Mouse (Mus musculus) kidney, adult 18-20 months (tissue): ENCODE measurements at regions not wholly inside any gene's neighbourhood (a gene's known extent, or its start where the extent isn't known, plus 50 kb on each side); places are given as distances from the start of the nearest gene placed in this dataset.

Source experiments
- DNase-seq: peaks from one replicate; pipeline ENCODE4 v3.0.0; 2021

DNA sequence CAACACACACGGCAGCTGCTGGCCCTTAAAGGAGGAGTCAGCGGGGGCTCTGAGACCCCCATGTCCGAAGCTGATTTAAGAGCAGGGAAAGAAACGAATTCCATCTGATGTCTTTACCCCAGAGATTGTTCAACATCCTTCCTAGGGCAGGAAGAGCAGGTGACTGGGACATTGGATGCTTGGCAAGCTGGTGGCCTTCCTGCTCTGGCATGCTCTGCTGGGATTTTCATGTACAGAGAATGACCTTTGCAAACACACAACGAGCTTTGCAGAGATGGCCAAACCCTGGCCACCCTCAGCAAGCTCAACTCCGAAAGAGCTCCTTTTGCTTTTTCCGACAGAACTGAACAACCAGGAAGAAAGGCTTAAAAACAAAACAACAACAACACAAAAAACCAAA, 194.7 kb upstream of the Map3k1 start:
- DNase-seq = no peak

DNA sequence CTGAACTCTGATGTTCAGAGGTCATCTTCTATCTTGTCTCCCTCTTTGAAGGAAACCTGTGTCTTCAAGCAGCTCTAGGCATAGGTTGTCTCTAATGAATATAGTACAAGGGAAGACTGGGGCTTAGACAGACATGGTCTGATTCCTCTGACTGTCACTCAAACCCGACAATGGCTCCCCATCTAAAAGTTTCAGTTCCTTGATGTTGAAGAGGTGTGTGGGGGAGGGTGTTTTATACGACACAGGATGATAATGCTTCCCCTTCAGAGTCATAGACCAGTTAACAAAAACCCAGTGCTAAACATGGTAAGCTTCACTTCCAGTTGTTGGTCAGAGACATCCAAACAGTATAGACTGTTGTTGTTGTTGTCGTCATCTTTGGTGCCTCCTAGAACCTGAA, 195.3 kb upstream of the Map3k1 start:
- DNase-seq = no peak

DNA sequence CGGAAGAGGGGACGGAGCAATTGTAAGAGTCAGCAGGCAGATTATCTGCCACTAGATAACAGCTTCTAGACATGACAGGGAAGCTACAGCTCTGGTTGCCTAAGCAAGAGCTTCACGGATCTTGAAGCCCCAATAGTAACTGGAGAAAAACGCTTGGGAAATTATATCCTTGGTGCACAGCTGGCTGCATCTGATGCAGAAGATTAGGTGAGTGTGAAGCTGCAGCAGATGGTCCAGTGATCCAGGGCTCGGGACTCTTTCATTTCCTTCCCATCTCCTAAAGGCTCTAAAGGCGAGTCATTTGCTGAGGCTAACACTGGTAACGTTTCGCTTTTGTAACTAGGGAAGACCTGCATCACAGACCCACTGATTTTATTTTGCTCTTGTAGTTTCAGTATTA, 196.6 kb upstream of the Map3k1 start:
- DNase-seq = no peak

DNA sequence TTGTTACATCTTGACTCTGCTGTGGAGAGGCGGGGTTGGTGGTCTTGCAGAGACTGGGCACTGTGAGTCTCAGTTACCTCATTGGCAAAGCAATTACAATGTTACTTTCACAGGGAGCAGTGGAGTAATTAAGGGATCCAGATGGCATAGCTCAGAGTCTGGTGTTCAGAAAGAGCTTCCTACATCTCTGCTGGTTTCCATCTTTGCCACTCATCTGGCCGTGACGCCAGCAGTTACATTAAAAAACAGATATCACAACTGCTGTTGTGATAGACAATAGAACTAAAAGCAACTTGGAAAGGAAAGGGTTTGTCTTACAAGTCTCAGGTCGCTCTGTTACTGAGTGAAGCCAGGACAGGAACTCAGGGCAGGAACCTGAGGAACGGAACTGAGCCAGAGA, 200.0 kb upstream of the Map3k1 start:
- no peak for DNase-seq

DNA sequence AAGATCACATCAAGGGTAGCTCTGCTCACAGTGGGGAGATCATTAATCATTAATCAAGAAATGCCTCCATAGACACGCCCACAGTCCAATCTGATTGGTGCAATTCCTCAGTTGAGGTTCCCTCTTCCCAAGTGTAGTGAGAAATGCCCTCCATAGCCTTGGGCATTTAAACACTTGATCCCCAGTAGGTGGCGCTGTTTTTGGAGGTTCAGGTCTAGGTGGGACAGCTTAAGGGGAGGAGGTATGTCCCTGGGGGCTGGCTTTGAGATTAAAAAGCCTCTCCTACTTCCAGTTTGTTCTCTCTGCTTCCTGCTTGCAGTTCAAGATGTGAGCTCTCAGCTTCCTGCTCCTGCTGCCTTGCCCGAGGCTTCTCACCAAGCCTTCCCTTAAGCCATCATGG, 200.5 kb upstream of the Map3k1 start:
- DNase-seq = no peak

DNA sequence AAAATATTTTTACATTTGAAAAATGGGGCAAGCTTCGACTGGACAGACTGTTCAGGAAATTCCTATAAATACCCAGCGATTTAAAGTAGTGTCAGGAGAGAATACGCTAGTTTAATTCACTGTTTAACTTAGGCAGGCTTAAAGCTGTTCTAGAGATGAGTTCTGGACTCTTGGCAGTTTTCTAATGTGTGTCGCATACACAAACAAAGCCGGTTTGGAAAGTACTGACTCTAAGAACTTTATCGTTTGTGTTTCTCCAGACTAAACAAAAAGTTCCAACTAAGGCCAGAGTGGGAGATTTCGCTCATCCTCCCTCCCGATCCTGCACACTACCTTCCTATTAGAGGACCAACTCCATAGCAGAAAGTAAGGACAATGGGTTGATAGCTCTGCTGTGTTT, 201.7 kb upstream of the Map3k1 start:
- no peak for DNase-seq

DNA sequence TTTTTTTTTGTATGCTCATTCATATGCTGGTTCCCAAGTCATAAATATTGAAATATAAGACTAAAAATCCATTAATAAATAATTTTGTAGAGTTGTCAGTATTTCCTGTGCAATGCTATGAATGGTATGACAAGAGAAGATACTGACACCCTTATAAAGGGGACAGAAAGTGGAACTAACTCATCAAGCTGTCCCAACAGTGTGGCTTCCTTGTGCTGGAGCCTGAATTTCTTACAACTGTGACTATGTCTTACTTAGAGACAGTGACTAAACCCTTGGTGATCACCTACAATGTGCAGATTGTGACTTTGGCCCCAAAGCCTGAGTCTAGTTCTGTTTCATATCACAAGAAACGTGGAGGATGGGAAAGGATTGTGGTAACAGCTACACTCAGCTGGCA, 203.8 kb upstream of the Map3k1 start:
- no peak for DNase-seq

DNA sequence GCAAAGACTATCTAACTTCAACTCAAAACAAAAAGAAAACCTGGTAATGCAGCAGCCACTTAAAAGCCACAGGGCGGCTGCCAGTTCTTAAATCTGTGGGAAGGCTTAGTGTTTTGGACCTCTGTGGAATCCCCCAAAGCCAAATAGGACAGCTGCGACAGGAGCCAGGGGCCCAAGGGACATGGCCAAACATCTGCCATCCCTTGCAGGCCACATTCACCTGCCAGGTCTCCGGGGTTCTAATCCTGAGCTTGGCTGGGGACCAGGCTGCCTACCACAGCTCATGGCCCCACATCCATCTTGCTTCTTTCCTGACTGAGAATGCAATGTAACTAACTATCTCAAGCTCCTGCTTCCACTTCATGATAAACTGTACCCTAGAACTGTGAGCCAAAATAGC, 206.3 kb upstream of the Map3k1 start:
- no peak for DNase-seq

DNA sequence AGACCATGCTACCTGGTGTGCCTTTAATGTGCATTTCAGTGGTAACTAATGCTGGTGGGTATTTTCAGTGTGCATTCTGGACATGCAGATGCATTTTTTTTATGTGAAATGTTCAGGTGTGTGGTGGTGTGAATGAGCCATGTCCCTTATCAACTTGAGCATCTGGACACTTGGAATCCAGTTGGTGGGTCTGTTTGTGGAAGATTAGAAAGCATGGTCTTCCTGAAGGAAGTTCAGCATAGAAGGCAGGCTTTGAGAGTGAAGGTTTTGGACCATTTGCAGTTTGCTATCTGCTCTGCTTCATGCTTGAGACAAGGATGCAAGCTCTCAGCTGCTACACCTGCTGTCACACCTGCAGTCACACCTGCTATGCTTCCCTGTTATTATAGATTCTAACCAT, 207.5 kb upstream of the Map3k1 start:
- no peak for DNase-seq

DNA sequence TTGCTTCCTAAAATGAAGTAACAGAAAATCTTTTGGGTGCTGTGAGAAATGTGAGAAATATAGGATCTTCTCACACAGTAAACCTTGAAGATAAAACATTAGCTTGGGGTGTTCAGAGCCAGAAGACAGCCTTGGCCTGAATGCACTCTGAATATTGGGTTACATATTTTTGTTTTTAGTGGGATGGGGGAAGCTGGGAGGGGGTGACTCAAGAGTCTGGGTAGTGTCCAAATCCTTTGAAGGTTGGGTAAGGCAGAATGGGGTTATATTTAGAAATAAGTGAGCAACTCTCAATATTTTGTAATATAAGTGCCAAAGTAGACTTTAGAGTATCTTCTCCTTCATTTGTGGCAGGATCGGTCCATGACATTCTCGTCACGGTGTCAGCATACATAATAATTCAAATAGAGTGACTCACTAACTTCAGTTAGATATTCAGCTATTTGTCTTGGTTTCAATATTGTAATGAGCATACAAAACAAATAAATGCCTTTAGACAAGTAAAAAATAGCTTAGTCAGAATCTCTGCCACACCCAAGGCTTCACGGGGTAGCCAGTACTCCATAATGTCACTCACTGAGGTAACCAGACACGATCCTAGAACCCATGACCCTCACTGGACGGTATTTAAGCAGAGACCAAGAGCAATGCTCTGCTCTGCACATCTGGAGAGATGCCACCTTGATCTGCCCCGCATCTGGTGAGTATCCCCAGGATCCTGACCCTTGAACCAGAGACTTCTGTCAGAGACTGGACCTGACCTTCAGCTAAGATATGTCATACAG, 209.9 kb upstream of the Map3k1 start:
- no peak for DNase-seq

DNA sequence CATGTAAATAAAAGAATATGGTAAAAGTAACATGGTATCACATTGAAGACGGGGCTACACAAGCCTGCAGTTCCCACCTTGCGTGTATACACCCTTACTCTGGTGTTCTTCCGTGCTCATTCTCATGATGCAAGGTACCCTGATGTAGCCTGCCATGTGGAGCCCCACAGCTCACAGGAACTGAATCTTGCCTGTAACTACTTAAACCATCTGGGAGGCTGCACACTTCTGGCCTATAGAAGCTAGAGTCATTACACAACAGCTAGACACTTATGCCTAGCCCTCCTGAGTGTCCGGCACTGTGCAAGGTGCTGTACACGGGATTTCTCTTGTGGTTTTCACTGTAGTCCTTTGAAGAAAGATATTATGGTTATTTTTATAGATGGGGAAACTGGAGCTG, 210.8 kb upstream of the Map3k1 start:
- no peak for DNase-seq

DNA sequence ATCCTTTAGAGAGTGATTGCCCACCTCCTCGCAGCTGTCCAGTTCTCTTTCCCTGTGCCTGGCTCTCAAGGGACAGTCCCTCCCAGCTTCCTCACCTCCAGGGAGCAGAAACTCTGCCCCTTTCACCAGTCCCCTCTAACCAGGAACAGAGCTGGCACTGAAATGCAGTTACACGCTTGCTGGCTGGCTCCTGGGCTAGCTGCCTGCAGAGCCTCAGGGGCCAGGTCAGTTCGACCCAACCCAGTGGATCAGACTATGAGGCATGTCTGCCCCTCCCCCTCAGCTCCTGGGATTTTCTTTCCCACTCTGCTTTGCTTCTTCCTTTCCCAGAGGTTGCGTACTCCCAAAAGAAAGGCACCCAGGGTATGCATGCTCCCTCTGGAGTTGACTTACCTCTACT, 214.4 kb upstream of the Map3k1 start:
- DNase-seq = peak; percentile 34

DNA sequence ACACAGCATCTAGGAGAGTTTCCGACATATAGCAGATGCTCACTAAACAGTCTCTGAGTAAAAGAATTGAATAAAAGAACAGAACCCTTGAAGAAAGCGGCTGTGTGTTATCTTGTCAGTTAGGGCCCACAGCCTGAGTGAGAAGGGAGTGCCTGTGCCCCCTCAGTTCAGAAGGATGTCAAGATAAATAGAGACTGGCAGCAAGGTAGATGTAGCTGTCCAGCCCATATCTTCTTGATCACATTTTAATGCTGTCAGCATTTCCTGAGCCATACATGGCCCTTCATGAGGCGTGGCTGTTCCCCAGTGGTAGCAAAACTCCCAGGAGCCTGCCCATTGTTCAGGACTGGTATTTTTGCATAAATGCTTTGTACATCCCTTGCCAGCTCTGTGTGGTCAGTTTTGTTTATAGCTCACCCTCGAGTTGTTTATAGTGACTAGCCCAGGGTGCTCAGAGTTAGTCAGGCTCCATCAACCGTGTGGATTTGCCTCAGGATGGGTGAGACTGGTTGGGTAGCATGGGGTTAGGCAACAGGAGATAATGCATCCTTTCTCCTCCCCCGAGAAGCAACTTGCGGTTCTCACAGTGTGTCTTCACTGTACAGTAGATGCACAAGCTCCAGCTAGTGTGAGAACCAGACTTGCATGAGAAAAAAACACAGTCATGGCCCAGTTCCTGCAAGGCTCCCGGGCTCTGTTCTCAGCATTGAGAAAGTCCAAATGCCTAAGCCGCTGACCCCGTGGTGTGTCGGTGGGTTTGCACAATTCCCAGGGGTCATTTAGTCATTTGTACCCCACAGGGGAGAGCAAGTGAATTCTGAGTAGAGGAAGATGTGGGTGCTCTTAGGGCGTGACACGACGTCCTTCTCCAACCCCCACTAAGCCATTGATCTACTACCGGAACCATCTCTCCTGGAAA, 216.1 kb upstream of the Map3k1 start:
- DNase-seq = no peak

DNA sequence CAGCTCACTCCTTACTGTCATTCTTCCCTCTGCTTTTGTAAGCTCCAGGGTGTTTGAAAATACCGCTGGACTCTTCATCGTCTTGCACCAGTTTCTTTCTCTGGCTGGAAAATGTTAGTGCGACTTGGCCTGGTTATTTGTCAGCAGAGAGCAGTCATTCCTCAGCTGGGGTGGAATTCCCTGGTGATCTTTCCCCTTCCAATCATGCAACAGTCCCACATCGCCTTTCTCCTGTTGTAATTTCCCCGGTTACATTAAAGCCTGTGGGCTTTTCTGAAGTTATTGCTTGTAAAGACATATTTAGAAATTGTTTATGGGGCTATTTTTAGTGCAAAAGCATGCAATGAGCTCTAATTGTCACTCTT, 216.8 kb upstream of the Map3k1 start:
- no peak for DNase-seq

DNA sequence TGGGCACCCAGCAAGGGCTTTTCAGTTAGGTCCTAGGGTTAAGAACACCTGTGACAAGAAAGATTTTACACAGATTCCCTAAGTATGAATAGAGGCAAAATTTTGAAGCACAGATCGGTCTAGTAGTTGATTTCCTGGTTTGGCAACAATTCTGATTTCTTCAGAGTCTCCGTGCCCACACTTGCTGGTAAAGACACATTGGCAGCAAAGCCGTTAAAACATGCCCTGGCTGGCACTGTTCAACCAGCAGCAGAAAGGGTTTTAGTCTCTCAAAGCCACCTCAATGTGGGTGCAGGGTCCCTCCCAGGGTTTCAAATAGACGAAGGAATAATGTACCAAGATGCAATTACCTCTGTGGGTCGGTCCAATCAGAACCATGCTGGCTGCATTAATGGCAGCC, 218.9 kb upstream of the Map3k1 start:
- DNase-seq = no peak

DNA sequence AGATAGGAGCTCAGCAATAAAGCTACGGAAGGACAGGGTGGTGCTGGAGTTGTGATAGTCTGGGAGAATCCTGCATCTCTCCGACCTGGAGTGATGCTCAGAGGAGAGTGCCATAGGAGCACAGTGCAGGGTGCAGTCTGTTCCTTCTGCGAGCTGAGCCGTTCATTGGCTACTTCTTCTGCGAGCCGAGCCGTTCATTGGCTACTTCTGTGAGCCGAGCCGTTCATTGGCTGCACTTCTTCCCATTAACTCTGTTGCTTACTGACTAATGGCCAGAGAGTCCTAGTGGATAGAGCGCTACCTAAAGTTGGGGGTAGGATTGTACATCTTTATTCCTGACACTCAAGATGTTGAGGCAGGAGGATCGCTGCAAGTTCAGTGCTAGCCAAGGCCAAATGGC, 222.3 kb upstream of the Map3k1 start:
- DNase-seq = no peak

DNA sequence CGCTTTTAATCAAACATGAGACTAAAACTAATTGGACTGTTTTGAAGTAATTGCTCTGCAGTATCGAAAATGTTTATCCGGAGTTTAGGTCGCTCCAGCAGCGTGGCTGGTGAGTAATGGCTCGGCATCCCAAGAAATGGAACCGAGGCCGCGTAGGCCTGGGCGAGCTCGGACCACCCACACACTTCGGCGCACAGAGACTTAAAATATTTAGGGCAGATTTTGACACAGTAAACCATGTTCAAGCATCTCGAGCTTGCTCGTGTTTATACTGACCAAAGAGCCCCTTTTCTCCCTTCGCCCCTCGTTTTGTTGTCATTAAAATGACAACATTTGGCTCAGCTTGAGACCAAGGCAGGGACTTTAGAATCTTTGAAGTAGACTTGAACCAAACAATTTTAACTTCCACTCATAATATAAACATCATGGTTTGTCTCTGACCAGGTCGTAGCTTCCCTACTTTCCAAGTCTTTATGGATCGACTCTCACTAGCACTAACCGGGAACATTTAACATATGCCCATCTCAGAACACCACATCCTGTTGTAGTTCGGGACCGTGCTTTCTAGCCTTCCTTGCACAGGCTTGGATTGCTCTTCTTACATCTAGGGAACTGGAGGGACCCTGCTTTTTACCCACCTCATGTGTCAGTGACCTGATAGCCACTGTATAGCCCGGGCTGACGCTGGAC, 223.0 kb upstream of the Map3k1 start:
- no peak for DNase-seq

DNA sequence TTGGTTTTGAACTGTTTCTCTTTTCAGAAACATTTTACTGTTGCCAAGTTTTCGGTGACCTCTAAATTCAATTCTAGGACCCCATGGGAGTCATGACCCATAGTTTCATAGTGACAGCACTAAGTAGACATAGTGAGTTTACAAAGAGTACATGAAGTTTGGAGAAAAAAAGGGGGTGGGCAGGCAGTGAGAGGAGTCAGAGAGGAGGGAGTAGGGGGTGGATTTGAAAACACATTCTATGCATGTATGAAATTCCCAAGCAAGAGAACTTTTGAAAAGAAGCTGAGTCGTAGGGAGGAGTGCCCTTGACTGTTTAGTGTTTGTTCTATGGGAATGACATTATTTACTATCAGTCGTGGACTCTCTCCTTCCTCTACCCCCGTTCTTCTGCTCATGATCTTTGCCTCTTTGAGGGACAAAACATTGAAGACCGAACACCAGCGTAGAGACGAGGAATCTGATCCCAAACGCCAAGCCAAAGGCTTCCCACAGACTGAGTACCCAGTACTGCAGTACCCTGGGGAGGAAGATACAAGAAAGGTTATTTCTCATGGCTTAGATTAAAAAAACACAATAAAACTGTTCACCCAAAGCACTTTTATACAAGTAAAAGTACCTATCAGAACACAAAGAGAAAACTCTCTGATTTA, 229.1 kb upstream of the Map3k1 start:
- DNase-seq = no peak

DNA sequence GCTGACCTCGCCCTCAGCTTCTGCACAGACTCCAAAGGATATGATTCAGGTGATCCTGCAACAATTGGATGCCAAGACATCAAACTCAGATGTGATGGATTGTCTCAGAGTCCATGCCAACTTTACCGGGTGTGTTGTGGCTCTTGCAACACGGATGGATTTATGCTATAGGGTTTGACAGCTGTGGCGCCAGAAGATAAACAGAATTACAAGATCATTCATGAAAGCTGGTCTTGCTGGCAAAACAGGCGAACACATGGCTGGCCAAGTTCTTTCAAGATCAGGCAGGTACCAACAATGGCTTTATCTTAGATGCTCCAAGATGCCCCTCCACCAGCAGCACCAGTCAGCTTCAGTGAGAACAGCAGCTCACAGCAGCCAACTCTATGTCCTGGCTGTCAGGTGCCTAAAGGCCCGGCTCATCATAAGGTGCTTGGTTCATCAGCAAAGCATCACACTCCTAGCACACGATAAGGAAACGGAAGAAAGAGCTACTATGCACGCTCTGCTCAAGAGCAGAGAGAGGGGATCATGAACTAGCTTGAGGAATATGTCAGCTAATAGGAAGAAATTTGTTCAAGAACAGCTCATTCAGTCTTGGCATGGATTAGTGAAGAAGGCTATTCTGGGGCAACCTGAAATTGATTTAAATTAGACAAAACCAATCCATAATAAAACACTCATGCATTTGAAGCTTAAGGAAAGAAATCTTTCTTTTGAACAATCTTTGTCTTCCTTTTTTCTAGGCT, 229.9 kb upstream of the Map3k1 start:
- DNase-seq = no peak

DNA sequence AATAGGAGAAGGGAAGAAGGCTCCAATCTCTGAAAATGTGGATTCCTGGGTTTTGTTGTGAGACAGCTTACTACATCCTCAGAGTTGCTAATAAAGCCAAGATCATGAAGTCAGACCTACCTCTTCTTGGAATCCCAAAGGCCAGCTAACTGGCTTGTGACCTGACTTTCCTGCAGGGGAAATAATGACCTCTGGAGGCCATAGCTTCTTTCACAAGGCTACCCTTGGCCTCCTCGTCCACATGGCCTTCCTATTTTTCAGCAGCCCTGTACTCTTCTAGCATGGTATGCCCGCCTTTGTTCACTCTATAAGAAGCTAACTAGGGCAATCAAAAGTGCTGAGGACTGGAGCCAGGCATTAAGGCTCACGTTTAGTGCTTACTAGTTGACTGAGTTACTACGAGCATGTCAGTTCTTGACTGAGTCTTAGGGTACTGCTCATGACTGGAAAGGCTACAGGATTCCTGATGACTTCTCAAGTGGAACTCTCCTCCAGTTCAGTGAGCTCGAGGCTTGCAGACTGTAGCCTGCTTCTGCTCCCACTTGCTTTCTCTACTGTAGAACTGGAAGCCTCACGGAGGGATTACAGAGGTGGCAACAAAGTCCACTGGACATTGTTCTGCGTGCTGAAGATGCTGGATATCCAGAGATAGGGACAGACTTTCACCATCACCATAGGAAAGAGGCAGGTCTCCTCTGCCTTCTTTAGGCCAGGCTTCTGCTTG, 230.8 kb upstream of the Map3k1 start:
- peak; percentile 64 for DNase-seq

DNA sequence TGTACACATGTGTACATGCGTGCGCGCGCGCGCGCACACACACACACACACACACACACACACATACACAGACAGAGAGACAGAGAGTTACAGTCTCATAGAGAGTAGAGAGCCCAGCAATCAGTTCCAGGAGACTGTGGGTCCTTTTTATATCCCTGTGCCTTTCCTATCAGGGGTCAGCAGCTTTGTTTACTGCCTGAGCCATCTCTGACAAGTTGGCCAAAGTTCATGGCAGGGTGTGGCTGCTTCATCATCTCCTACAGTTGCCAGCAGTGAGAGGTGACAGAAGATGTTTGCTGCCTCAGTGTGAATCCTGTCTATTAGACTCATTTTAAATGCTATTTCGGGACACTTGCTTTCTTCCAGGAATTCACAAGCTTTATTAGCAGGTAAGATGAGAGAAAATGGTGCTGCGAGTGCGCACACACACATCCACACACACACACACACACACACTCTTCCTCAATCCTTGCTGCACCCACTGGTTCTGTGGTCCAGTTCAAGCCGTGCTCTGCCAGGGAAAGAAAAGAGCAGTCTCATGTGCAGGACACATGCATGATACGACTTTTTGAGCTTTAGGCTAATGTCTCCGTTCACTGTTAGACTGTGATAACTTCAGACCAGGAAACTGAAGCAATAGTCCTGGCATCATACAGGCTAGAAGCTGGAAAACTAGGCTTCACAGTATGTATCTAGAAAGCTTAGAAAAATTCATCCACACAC, 234.9 kb upstream of the Map3k1 start:
- DNase-seq = no peak
